8 mouse cellular contexts compared by ENCODE assay signal in genomic region chr8:109778280-109778977, GRCm38 (mm10). TPM values are rescaled to one million over a fixed set of nuclear protein-coding genes. Genes with fewer than 3 reads are reported as not detected.
DNase-seq lines count a peak whose midpoint lies in the region; ATAC-seq and TF ChIP-seq lines count a peak whose summit lies in the region.

Gene Ap1g1, plus strand, starts transcription at chr8:109778554.

- dilution Hi-C loops in CH12.LX (cut with MboI; ENCODE audit: extremely low pct_ligation_motif_present, extremely low pct_unique_long_range_greater_than_20kb, low sequenced_read_pairs): no loop called here

- no peaks in the 10 kb centered on the region for H3K9me3 ChIP-seq in CH12.LX (replicated peaks; ENCODE audit: low read length)
- H3K9me3 ChIP-seq in forebrain, embryonic 11.5 days (ENCODE audit: control insufficient read depth, low read length): no peaks in the 10 kb centered on the region
- no peaks in the 10 kb centered on the region for H3K9me3 ChIP-seq in heart, embryonic 16.5 days (replicated peaks; ENCODE audit: control insufficient read depth, low read length)
- H3K9me3 ChIP-seq in liver, embryonic 15.5 days (replicated peaks): no peaks in the 10 kb centered on the region
- no peaks in the 10 kb centered on the region for H3K9me3 ChIP-seq in neural tube, embryonic 12.5 days

- TF ChIP-seq EP300 in CH12.LX (IDR thresholded peaks at IDR 0.05; ENCODE audit: low read length): no peak

- peak within 1 kb of the TSS; percentile 76 to 96 (median 91) for H3K4me3 ChIP-seq in CH12.LX (replicated peaks in 1 of 3; ENCODE audit: low read depth in 2 of 3, low read length in 2 of 3, poor library complexity in 1 of 3)
- H3K4me3 ChIP-seq in forebrain, embryonic 11.5 days (ENCODE audit: low read depth, low read length): peak within 1 kb of the TSS; percentile 96
- H3K4me3 ChIP-seq in heart, embryonic 16.5 days (ENCODE audit: low read length): peak within 1 kb of the TSS; percentile 99
- H3K4me3 ChIP-seq in liver, embryonic 15.5 days (replicated peaks): peak within 1 kb of the TSS; percentile 96
- H3K4me3 ChIP-seq in neural tube, embryonic 12.5 days: peak within 1 kb of the TSS; percentile 78

- peak within 1 kb of the TSS; percentile 73 for H3K27ac ChIP-seq in CH12.LX (ENCODE audit: insufficient read depth, low read depth)
- peak within 1 kb of the TSS; percentile 95 for H3K27ac ChIP-seq in forebrain, embryonic 11.5 days (ENCODE audit: low read depth, low read length)
- peak within 1 kb of the TSS; percentile 98 for H3K27ac ChIP-seq in heart, embryonic 16.5 days (ENCODE audit: low read length)
- H3K27ac ChIP-seq in liver, embryonic 15.5 days (replicated peaks): peak within 1 kb of the TSS; percentile 97
- peak within 1 kb of the TSS; percentile 89 for H3K27ac ChIP-seq in neural tube, embryonic 12.5 days

- H3K9ac ChIP-seq in CH12.LX (ENCODE audit: insufficient read depth, low read depth): peak within 1 kb of the TSS; percentile 81
- peak within 1 kb of the TSS; percentile 96 for H3K9ac ChIP-seq in forebrain, embryonic 11.5 days (ENCODE audit: low read length)
- peak within 1 kb of the TSS; percentile 98 for H3K9ac ChIP-seq in heart, embryonic 16.5 days (ENCODE audit: low read length)
- H3K9ac ChIP-seq in liver, embryonic 15.5 days: peak within 1 kb of the TSS; percentile 92
- peak within 1 kb of the TSS; percentile 94 for H3K9ac ChIP-seq in neural tube, embryonic 12.5 days

- no peak; the same call in none of the 2 replicates for TF ChIP-seq RAD21 in CH12.LX (IDR thresholded peaks at IDR 0.05; ENCODE audit: low read depth, low read length)

- in situ Hi-C loops in CH12.LX (cut with MboI; ENCODE audit: low pct_ligation_motif_present, low pct_unique_long_range_greater_than_20kb, low sequenced_read_pairs): no loop called here

- peaks cover 3 to 35% of the 10 kb centered on the region in 2 experiments for H3K4me1 ChIP-seq in CH12.LX (ENCODE audit: control insufficient read depth in 1 of 2, insufficient read depth in 2 of 2)
- H3K4me1 ChIP-seq in forebrain, embryonic 11.5 days (replicated peaks; ENCODE audit: control insufficient read depth, insufficient read depth, low read length): peaks cover 4% of the 10 kb centered on the region; the same call in 1 of the 2 replicates
- H3K4me1 ChIP-seq in heart, embryonic 16.5 days (ENCODE audit: control insufficient read depth, insufficient read depth, low read length): peaks cover 12% of the 10 kb centered on the region
- H3K4me1 ChIP-seq in liver, embryonic 15.5 days (replicated peaks): peaks cover 24% of the 10 kb centered on the region
- H3K4me1 ChIP-seq in neural tube, embryonic 12.5 days: peaks cover 13% of the 10 kb centered on the region

- ATAC-seq in forebrain, embryonic 11.5 days (replicated peaks; ENCODE audit: low FRiP score): peak; percentile 99
- ATAC-seq in heart, embryonic 16.5 days (replicated peaks; ENCODE audit: extremely low read depth, insufficient read depth, low FRiP score): peak; percentile 98
- ATAC-seq in liver, embryonic 15.5 days (ENCODE audit: insufficient read depth): peak; percentile 98
- ATAC-seq in neural tube, embryonic 12.5 days (ENCODE audit: low FRiP score, low read depth): peak; percentile 99

- peak; percentile 90 for TF ChIP-seq POLR2A in CH12.LX (IDR thresholded peaks at IDR 0.05; ENCODE audit: low read depth, low read length)

- under 1% methylated on average over 53 of the region's 64 CpGs for WGBS in forebrain, embryonic 11.5 days
- WGBS in heart, embryonic 16.5 days: under 1% methylated on average over 63 of the region's 64 CpGs
- WGBS in liver, embryonic 15.5 days (ENCODE audit: insufficient replicate concordance): under 1% methylated on average over 64 of the region's 64 CpGs
- under 1% methylated on average over 64 of the region's 64 CpGs for WGBS in neural tube, embryonic 12.5 days

- peaks cover 4% of the 10 kb centered on the region for H3K27me3 ChIP-seq in CH12.LX (replicated peaks)
- no peaks in the 10 kb centered on the region for H3K27me3 ChIP-seq in forebrain, embryonic 11.5 days (ENCODE audit: control insufficient read depth, insufficient read depth, low read length)
- peaks cover 5% of the 10 kb centered on the region for H3K27me3 ChIP-seq in heart, embryonic 16.5 days (ENCODE audit: control insufficient read depth, insufficient read depth, low read length)
- peaks cover 16% of the 10 kb centered on the region for H3K27me3 ChIP-seq in liver, embryonic 15.5 days
- H3K27me3 ChIP-seq in neural tube, embryonic 12.5 days (replicated peaks): 0 out of 2 replicates have a peak, but pooled peaks cover 3% of the 10 kb centered on the region

- peak within 1 kb of the TSS; percentile 92 for H3K4me2 ChIP-seq in CH12.LX (ENCODE audit: insufficient read depth, low read depth, poor library complexity, severe bottlenecking)
- H3K4me2 ChIP-seq in forebrain, embryonic 11.5 days (ENCODE audit: low read depth, low read length, severe bottlenecking): peak within 1 kb of the TSS; percentile 93
- H3K4me2 ChIP-seq in heart, embryonic 16.5 days (ENCODE audit: low read depth, low read length): peak within 1 kb of the TSS; percentile 90
- H3K4me2 ChIP-seq in liver, embryonic 15.5 days: peak within 1 kb of the TSS; percentile 83
- peak within 1 kb of the TSS; percentile 89 for H3K4me2 ChIP-seq in neural tube, embryonic 12.5 days (replicated peaks)

- peak; percentile 99 for DNase-seq in CH12.LX (ENCODE audit: extremely low read depth)
- peak; percentile 96 for DNase-seq in c-Kit-positive CD71-positive TER-119-negative erythroid progenitor cells, embryonic 14.5 days (ENCODE audit: low read depth)
- DNase-seq in forebrain, embryonic 11.5 days (ENCODE audit: low spot score): peak; percentile 99
- DNase-seq in kidney, postnatal 36 days: peak; percentile 97
- DNase-seq in telencephalon, adult 2 months (ENCODE audit: low read depth, low spot score): peak; percentile 98

- peaks cover 41% of the 10 kb centered on the region for H3K79me2 ChIP-seq in CH12.LX (replicated peaks; ENCODE audit: control insufficient read depth, extremely low read depth, insufficient read depth, poor library complexity, severe bottlenecking)

- no peaks in the 10 kb centered on the region for H3K36me3 ChIP-seq in CH12.LX (replicated peaks in 1 of 2; ENCODE audit: control insufficient read depth in 1 of 2, insufficient read depth in 1 of 2, low read length in 1 of 2)
- H3K36me3 ChIP-seq in forebrain, embryonic 11.5 days (ENCODE audit: control insufficient read depth, insufficient read depth, low read length): no peaks in the 10 kb centered on the region
- H3K36me3 ChIP-seq in heart, embryonic 16.5 days (ENCODE audit: control insufficient read depth, insufficient read depth): no peaks in the 10 kb centered on the region
- H3K36me3 ChIP-seq in liver, embryonic 15.5 days (replicated peaks): no peaks in the 10 kb centered on the region
- no peaks in the 10 kb centered on the region for H3K36me3 ChIP-seq in neural tube, embryonic 12.5 days

- TF ChIP-seq CTCF in CH12.LX (conservative IDR thresholded peaks at IDR 0.05 in 1 of 2, IDR thresholded peaks at IDR 0.05 in 1 of 2; ENCODE audit: low read depth in 2 of 2, low read length in 2 of 2): no peak

TF ChIP-seq in CH12.LX, 34 proteins besides CTCF, POLR2A, EP300 and RAD21 (continues in another document):
- TF ChIP-seq SMC3 (IDR thresholded peaks at IDR 0.05; ENCODE audit: low read depth, low read length) (no peak), HCFC1 (IDR thresholded peaks at IDR 0.05; ENCODE audit: low read depth, low read length) (peak; percentile 94), ZKSCAN1 (IDR thresholded peaks at IDR 0.05; ENCODE audit: borderline replicate concordance, low read depth, low read length) (no peak), ELF1 (IDR thresholded peaks at IDR 0.05; ENCODE audit: low read depth, low read length) (peak; percentile 88), GABPA (IDR thresholded peaks at IDR 0.05; ENCODE audit: insufficient replicate concordance, low read depth, low read length) (peak; percentile 54; the same call in 1 of the 2 replicates), MXI1 (IDR thresholded peaks at IDR 0.05; ENCODE audit: low read depth, low read length) (peak; percentile 59; the same call in 1 of the 2 replicates), UBTF (IDR thresholded peaks at IDR 0.05; ENCODE audit: low read depth, low read length) (no peak), MAZ (IDR thresholded peaks at IDR 0.05; ENCODE audit: low read depth, low read length) (peak; percentile 99), MYC (IDR thresholded peaks at IDR 0.05; ENCODE audit: low read depth, low read length) (peak; percentile 51; the same call in 1 of the 2 replicates), ZMIZ1 (IDR thresholded peaks at IDR 0.05; ENCODE audit: low read depth, low read length) (peak; percentile 87; the same call in 1 of the 2 replicates), NELFE (IDR thresholded peaks at IDR 0.05; ENCODE audit: low read depth, low read length) (peak; percentile 95), JUND (conservative IDR thresholded peaks at IDR 0.05; ENCODE audit: low read depth, low read length) (peak; percentile 48; the same call in 1 of the 2 replicates), MAX (IDR thresholded peaks at IDR 0.05; ENCODE audit: low read length) (0 out of 2 replicates have a peak, but pooled peaks have one; percentile 53), PAX5 (IDR thresholded peaks at IDR 0.05; ENCODE audit: low read length) (no peak), MEF2A (IDR thresholded peaks at IDR 0.05; ENCODE audit: borderline replicate concordance, low read depth, low read length) (peak; percentile 95), MAFK (IDR thresholded peaks at IDR 0.05; ENCODE audit: insufficient replicate concordance, low read length) (peak; percentile 62; the same call in 1 of the 2 replicates), ZNF384 (IDR thresholded peaks at IDR 0.05; ENCODE audit: low read depth, low read length) (peak; percentile 87), JUN (IDR thresholded peaks at IDR 0.05; ENCODE audit: insufficient read depth, low read depth, low read length) (no peak), POLR2AphosphoS2 (IDR thresholded peaks at IDR 0.05; ENCODE audit: low read depth, low read length) (peak; percentile 88; the same call in 1 of the 2 replicates), IRF4 (IDR thresholded peaks at IDR 0.05; ENCODE audit: low read depth, low read length) (peak; percentile 88; the same call in 1 of the 2 replicates), ZC3H11A (IDR thresholded peaks at IDR 0.05; ENCODE audit: low read depth, low read length) (no peak), CHD2 (IDR thresholded peaks at IDR 0.05; ENCODE audit: low read length) (peak; percentile 97)

RNA-seq across cellular contexts. Expression of gene Ap1g1, which starts in this region (rescaled TPM):
- total RNA-seq in CH12.LX (2012; rRNA removed) (29.5 and 32.9 TPM in 2 replicates), CH12.LX (2014; rRNA removed) (39.6 and 40.8 TPM in 2 replicates)
- polyA plus RNA-seq in CH12.LX (2012; ENCODE audit: insufficient read length, low read depth): 54.7 and 60.4 TPM in 2 replicates
- 47.0 and 47.1 TPM in 2 replicates for polyA plus RNA-seq in forebrain, embryonic 11.5 days (2014; fragmentation: Nextera tagmentation; extraction: Ambion mirVana)
- 26.1 and 30.0 TPM in 2 replicates for polyA plus RNA-seq in heart, embryonic 16.5 days (2015; fragmentation: Nextera tagmentation; extraction: Ambion mirVana)
- polyA plus RNA-seq in liver, embryonic 15.5 days (2015; fragmentation: Nextera tagmentation; extraction: Ambion mirVana): 14.9 and 15.7 TPM in 2 replicates
- 56.4 and 62.9 TPM in 2 replicates for polyA plus RNA-seq in neural tube, embryonic 12.5 days (2016; fragmentation: Nextera tagmentation; extraction: Ambion mirVana)

Comparison
In these comparisons a context has a peak if more than half of its experiments do, and no peak if none do; other contexts are left out.
1. Peak in every context shown above with its lines: DNase-seq, ATAC-seq, H3K4me3 ChIP-seq and H3K27ac ChIP-seq.